Mouse (Mus musculus): ENCODE measurements at regions not wholly inside any gene's neighbourhood (a gene's known extent, or its start where the extent isn't known, plus 50 kb on each side); places are given as distances from the start of the nearest gene placed in this dataset.

GRCm38 (mm10) chr4:71363761-71364160 lies 394.0 kb downstream of the Gm11232 start:
- H3K27ac ChIP-seq (replicated peaks; ENCODE audit: low read depth, low read length): no peak overlapping the region
- H3K4me2 ChIP-seq (ENCODE audit: low read length): no peak overlapping the region
- no peaks in the 10 kb centered on the region for H3K4me1 ChIP-seq (ENCODE audit: control insufficient read depth, insufficient read depth, low read length)
- WGBS: 75% methylated on average over 1 of the region's 1 CpGs
- H3K4me3 ChIP-seq (replicated peaks; ENCODE audit: low read depth, low read length): no peak overlapping the region
- no peaks in the 10 kb centered on the region for H3K36me3 ChIP-seq (ENCODE audit: control insufficient read depth, insufficient read depth, low read length)
- no peak for ATAC-seq (ENCODE audit: low FRiP score, low TSS enrichment)
- H3K9ac ChIP-seq (replicated peaks; ENCODE audit: low read length): no peak overlapping the region
- H3K27me3 ChIP-seq (ENCODE audit: control insufficient read depth, insufficient read depth, low read length): no peaks in the 10 kb centered on the region
- no peak for DNase-seq
- H3K9me3 ChIP-seq (ENCODE audit: control insufficient read depth, low read length): no peaks in the 10 kb centered on the region

GRCm38 (mm10) chr4:71357626-71358025 lies 400.1 kb downstream of the Gm11232 start:
- ATAC-seq (ENCODE audit: low FRiP score, low TSS enrichment) (no peak), DNase-seq (no peak)
- Histone ChIP-seq H3K4me1 (ENCODE audit: control insufficient read depth, insufficient read depth, low read length) (no peaks in the 10 kb centered on the region), H3K9ac (replicated peaks; ENCODE audit: low read length) (no peak overlapping the region), H3K9me3 (ENCODE audit: control insufficient read depth, low read length) (no peaks in the 10 kb centered on the region), H3K4me2 (ENCODE audit: low read length) (no peak overlapping the region), H3K4me3 (replicated peaks; ENCODE audit: low read depth, low read length) (no peak overlapping the region), H3K27ac (replicated peaks; ENCODE audit: low read depth, low read length) (no peak overlapping the region), H3K27me3 (ENCODE audit: control insufficient read depth, insufficient read depth, low read length) (no peaks in the 10 kb centered on the region), H3K36me3 (ENCODE audit: control insufficient read depth, insufficient read depth, low read length) (no peaks in the 10 kb centered on the region)
- WGBS: 79% methylated on average over 1 of the region's 1 CpGs

DNA sequence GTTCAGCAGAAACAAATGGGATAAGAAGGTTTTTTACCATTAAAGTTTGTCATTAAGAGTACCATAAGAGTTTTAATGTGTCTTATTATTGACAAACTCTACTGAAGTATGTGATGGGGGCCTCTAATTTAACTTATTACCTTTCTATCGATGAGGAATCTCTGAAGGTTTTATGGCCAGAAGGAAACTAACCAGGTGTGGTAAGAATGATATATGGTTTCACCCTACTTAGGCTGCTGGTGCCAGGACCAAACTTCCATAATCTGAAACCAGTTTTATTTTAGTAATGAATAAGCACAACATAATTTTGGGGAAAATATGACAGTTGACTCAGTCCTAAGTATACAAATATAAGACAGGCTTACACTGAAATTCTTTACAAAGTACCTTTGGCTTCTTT lies 401.1 kb downstream of the Gm11232 start:
- ATAC-seq (ENCODE audit: low FRiP score, low TSS enrichment): no peak
- H3K4me3 ChIP-seq (replicated peaks; ENCODE audit: low read depth, low read length): no peak overlapping the region
- WGBS: 96% methylated on average over 1 of the region's 1 CpGs

GRCm38 (mm10) chr4:71356310-71356709 lies 401.5 kb downstream of the Gm11232 start:
- no peak overlapping the region for H3K4me2 ChIP-seq (ENCODE audit: low read length)
- no peak overlapping the region for H3K9ac ChIP-seq (replicated peaks; ENCODE audit: low read length)
- no peaks in the 10 kb centered on the region for H3K9me3 ChIP-seq (ENCODE audit: control insufficient read depth, low read length)
- H3K4me1 ChIP-seq (ENCODE audit: control insufficient read depth, insufficient read depth, low read length): no peaks in the 10 kb centered on the region
- ATAC-seq (ENCODE audit: low FRiP score, low TSS enrichment) (no peak), DNase-seq (no peak)
- no peaks in the 10 kb centered on the region for H3K36me3 ChIP-seq (ENCODE audit: control insufficient read depth, insufficient read depth, low read length)
- WGBS: 83% methylated on average over 1 of the region's 1 CpGs
- no peaks in the 10 kb centered on the region for H3K27me3 ChIP-seq (ENCODE audit: control insufficient read depth, insufficient read depth, low read length)
- no peak overlapping the region for H3K27ac ChIP-seq (replicated peaks; ENCODE audit: low read depth, low read length)
- H3K4me3 ChIP-seq (replicated peaks; ENCODE audit: low read depth, low read length): no peak overlapping the region

More for the DNA sequence above, 401.1 kb downstream of the Gm11232 start:
- DNase-seq: no peak
- no peaks in the 10 kb centered on the region for H3K27me3 ChIP-seq (ENCODE audit: control insufficient read depth, insufficient read depth, low read length)
- H3K9me3 ChIP-seq (ENCODE audit: control insufficient read depth, low read length): no peaks in the 10 kb centered on the region
- no peak overlapping the region for H3K27ac ChIP-seq (replicated peaks; ENCODE audit: low read depth, low read length)
- H3K4me2 ChIP-seq (ENCODE audit: low read length): no peak overlapping the region
- H3K36me3 ChIP-seq (ENCODE audit: control insufficient read depth, insufficient read depth, low read length): no peaks in the 10 kb centered on the region
- no peaks in the 10 kb centered on the region for H3K4me1 ChIP-seq (ENCODE audit: control insufficient read depth, insufficient read depth, low read length)
- H3K9ac ChIP-seq (replicated peaks; ENCODE audit: low read length): no peak overlapping the region

GRCm38 (mm10) chr4:71351880-71352279 lies 405.9 kb downstream of the Gm11232 start:
- DNase-seq: no peak
- H3K4me2 ChIP-seq (ENCODE audit: low read length): no peak overlapping the region

GRCm38 (mm10) chr4:71343068-71343467 lies 414.7 kb downstream of the Gm11232 start:
- Histone ChIP-seq H3K9ac (replicated peaks; ENCODE audit: low read length) (no peak overlapping the region), H3K36me3 (ENCODE audit: control insufficient read depth, insufficient read depth, low read length) (no peaks in the 10 kb centered on the region), H3K27ac (replicated peaks; ENCODE audit: low read depth, low read length) (no peak overlapping the region), H3K4me2 (ENCODE audit: low read length) (no peak overlapping the region), H3K4me3 (replicated peaks; ENCODE audit: low read depth, low read length) (no peak overlapping the region), H3K27me3 (ENCODE audit: control insufficient read depth, insufficient read depth, low read length) (no peaks in the 10 kb centered on the region), H3K9me3 (ENCODE audit: control insufficient read depth, low read length) (no peaks in the 10 kb centered on the region), H3K4me1 (ENCODE audit: control insufficient read depth, insufficient read depth, low read length) (no peaks in the 10 kb centered on the region)
- ATAC-seq (ENCODE audit: low FRiP score, low TSS enrichment) (no peak), DNase-seq (no peak)
- WGBS: over 99% methylated on average over 3 of the region's 3 CpGs

More at GRCm38 (mm10) chr4:71351880-71352279, 405.9 kb downstream of the Gm11232 start:
- Histone ChIP-seq H3K27me3 (ENCODE audit: control insufficient read depth, insufficient read depth, low read length) (no peaks in the 10 kb centered on the region), H3K4me1 (ENCODE audit: control insufficient read depth, insufficient read depth, low read length) (no peaks in the 10 kb centered on the region), H3K4me3 (replicated peaks; ENCODE audit: low read depth, low read length) (no peak overlapping the region), H3K36me3 (ENCODE audit: control insufficient read depth, insufficient read depth, low read length) (no peaks in the 10 kb centered on the region), H3K9ac (replicated peaks; ENCODE audit: low read length) (no peak overlapping the region), H3K9me3 (ENCODE audit: control insufficient read depth, low read length) (no peaks in the 10 kb centered on the region), H3K27ac (replicated peaks; ENCODE audit: low read depth, low read length) (no peak overlapping the region)
- ATAC-seq (ENCODE audit: low FRiP score, low TSS enrichment): no peak
- WGBS: 89% methylated on average over 2 of the region's 2 CpGs

GRCm38 (mm10) chr4:71338582-71338981 lies 419.2 kb downstream of the Gm11232 start:
- no peak for DNase-seq
- ATAC-seq (ENCODE audit: low FRiP score, low TSS enrichment): no peak
- Histone ChIP-seq H3K4me3 (replicated peaks; ENCODE audit: low read depth, low read length) (no peak overlapping the region), H3K9ac (replicated peaks; ENCODE audit: low read length) (no peak overlapping the region), H3K27me3 (ENCODE audit: control insufficient read depth, insufficient read depth, low read length) (no peaks in the 10 kb centered on the region), H3K9me3 (ENCODE audit: control insufficient read depth, low read length) (no peaks in the 10 kb centered on the region), H3K27ac (replicated peaks; ENCODE audit: low read depth, low read length) (no peak overlapping the region), H3K4me1 (ENCODE audit: control insufficient read depth, insufficient read depth, low read length) (no peaks in the 10 kb centered on the region), H3K36me3 (ENCODE audit: control insufficient read depth, insufficient read depth, low read length) (no peaks in the 10 kb centered on the region), H3K4me2 (ENCODE audit: low read length) (no peak overlapping the region)
- 91% methylated on average over 1 of the region's 1 CpGs for whole genome bisulfite sequencing

DNA sequence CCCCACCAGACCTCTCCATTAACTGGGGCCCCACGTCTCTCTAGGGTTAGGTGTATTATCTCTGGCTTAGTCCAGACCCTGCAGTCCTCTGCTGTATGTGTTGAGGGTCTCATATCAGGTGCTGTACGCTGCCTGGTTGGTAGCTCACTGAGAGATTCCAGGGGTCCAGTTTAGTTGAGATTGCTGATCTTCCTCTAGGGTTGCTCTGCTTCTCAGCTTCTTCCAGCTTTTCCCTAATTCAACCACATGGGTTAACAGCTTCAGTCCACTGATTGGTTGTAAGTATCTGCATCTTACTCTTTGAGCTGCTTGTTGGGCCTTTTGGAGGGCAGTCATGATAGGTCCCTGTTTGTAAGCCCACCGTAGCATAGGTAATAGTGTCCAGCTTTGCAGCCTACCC lies 425.1 kb downstream of the Gm11232 start:
- no peak for DNase-seq
- WGBS: 85% methylated on average over 3 of the region's 3 CpGs
- no peaks in the 10 kb centered on the region for H3K36me3 ChIP-seq (ENCODE audit: control insufficient read depth, insufficient read depth, low read length)
- H3K9me3 ChIP-seq (ENCODE audit: control insufficient read depth, low read length): no peaks in the 10 kb centered on the region
- no peak overlapping the region for H3K4me2 ChIP-seq (ENCODE audit: low read length)
- no peak overlapping the region for H3K27ac ChIP-seq (replicated peaks; ENCODE audit: low read depth, low read length)
- ATAC-seq (ENCODE audit: low FRiP score, low TSS enrichment): no peak
- no peaks in the 10 kb centered on the region for H3K4me1 ChIP-seq (ENCODE audit: control insufficient read depth, insufficient read depth, low read length)
- H3K4me3 ChIP-seq (replicated peaks; ENCODE audit: low read depth, low read length): no peak overlapping the region
- H3K27me3 ChIP-seq (ENCODE audit: control insufficient read depth, insufficient read depth, low read length): no peaks in the 10 kb centered on the region
- no peak overlapping the region for H3K9ac ChIP-seq (replicated peaks; ENCODE audit: low read length)

DNA sequence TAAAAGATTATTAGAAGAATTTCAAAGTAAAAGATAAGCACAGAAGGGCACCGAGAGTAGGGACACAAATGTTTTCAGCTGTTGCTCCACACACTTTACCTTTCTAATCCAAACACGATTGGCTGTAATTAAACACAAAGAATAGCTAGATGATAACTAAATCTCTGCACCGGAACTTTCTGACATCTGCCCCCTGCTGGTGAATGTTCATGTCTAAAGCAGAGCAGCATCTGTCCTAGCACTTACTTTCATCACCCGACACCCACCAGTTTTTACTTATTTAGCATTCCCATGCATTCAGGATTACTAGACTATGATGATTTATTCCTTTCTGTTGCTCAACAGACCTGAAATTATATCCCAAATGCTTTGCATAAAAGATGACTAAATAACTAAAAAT lies 425.7 kb downstream of the Gm11232 start:
- ATAC-seq (ENCODE audit: low FRiP score, low TSS enrichment) (no peak), DNase-seq (peak; percentile 41)
- no peaks in the 10 kb centered on the region for H3K9me3 ChIP-seq (ENCODE audit: control insufficient read depth, low read length)
- H3K27me3 ChIP-seq (ENCODE audit: control insufficient read depth, insufficient read depth, low read length): no peaks in the 10 kb centered on the region
- H3K4me3 ChIP-seq (replicated peaks; ENCODE audit: low read depth, low read length): no peak overlapping the region
- H3K36me3 ChIP-seq (ENCODE audit: control insufficient read depth, insufficient read depth, low read length): no peaks in the 10 kb centered on the region
- no peaks in the 10 kb centered on the region for H3K4me1 ChIP-seq (ENCODE audit: control insufficient read depth, insufficient read depth, low read length)
- H3K9ac ChIP-seq (replicated peaks; ENCODE audit: low read length): no peak overlapping the region
- WGBS: 81% methylated on average over 4 of the region's 4 CpGs
- H3K27ac ChIP-seq (replicated peaks; ENCODE audit: low read depth, low read length): no peak overlapping the region
- no peak overlapping the region for H3K4me2 ChIP-seq (ENCODE audit: low read length)

Data from midbrain, embryonic 14.5 days (tissue).